Mouse (Mus musculus): ENCODE results near the gene Nav2. TPM values are rescaled to one million over a fixed set of nuclear protein-coding genes. Genes with fewer than 3 reads are reported as not detected.

Gene Nav2
- total and polyA plus RNA-seq, 3 experiments, result 2.0 to 2.7 TPM; not detected in 1

- no peak for TF ChIP-seq SMC3 (IDR thresholded peaks at IDR 0.05; ENCODE audit: low read depth, low read length)
- no peak for TF ChIP-seq MAX (IDR thresholded peaks at IDR 0.05; ENCODE audit: low read length)
- no peak for TF ChIP-seq ZC3H11A (IDR thresholded peaks at IDR 0.05; ENCODE audit: low read depth, low read length)
- TF ChIP-seq RAD21 (IDR thresholded peaks at IDR 0.05; ENCODE audit: low read depth, low read length), result no peak
- no peak for TF ChIP-seq TAL1 (IDR thresholded peaks at IDR 0.05; ENCODE audit: low read length)
- TF ChIP-seq SIN3A (IDR thresholded peaks at IDR 0.05; ENCODE audit: low read length), result no peak
- no peak for TF ChIP-seq JUND (IDR thresholded peaks at IDR 0.05; ENCODE audit: low read depth, low read length)
- no peak for TF ChIP-seq MAZ (IDR thresholded peaks at IDR 0.05; ENCODE audit: low read depth, low read length)
- TF ChIP-seq ZNF384 (IDR thresholded peaks at IDR 0.05; ENCODE audit: low read depth, low read length), result no peak
- TF ChIP-seq NRF1 (IDR thresholded peaks at IDR 0.05; ENCODE audit: insufficient read depth, low read depth, low read length, poor library complexity, severe bottlenecking), result no peak
- no peak for TF ChIP-seq HCFC1 (IDR thresholded peaks at IDR 0.05; ENCODE audit: low read depth, low read length)
- TF ChIP-seq CTCF (IDR thresholded peaks at IDR 0.05 in 2 of 3, conservative IDR thresholded peaks at IDR 0.05 in 1 of 3; ENCODE audit: control insufficient read depth in 1 of 3, insufficient read depth in 1 of 3, low read depth in 2 of 3, low read length in 3 of 3, poor library complexity in 1 of 3, severe bottlenecking in 1 of 3), result no peak
- TF ChIP-seq GABPA (IDR thresholded peaks at IDR 0.05; ENCODE audit: low read depth, low read length), result no peak
- TF ChIP-seq MXI1 (IDR thresholded peaks at IDR 0.05; ENCODE audit: low read depth, low read length), result no peak
- TF ChIP-seq USF1 (IDR thresholded peaks at IDR 0.05; ENCODE audit: low read depth, low read length), result no peak
- H3K27me3 ChIP-seq (ENCODE audit: control insufficient read depth in 1 of 2, insufficient read depth in 2 of 2, low read length in 2 of 2), result peaks cover 0 to 2% of the 10 kb centered on the region in 2 experiments; a peak in 1 of 4 replicates
- H3K9me3 ChIP-seq (replicated peaks; ENCODE audit: insufficient read depth, low read length), result no peaks in the 10 kb centered on the region
- no peaks in the 10 kb centered on the region for H3K36me3 ChIP-seq (ENCODE audit: control insufficient read depth in 1 of 2, insufficient read depth in 2 of 2, low read length in 2 of 2)
- H3K27ac ChIP-seq (ENCODE audit: control insufficient read depth, low read depth, low read length), result no peak overlapping the region
- H3K4me1 ChIP-seq (ENCODE audit: control insufficient read depth in 1 of 2, insufficient read depth in 2 of 2, low read length in 2 of 2), result no peaks in the 10 kb centered on the region
- H3K79me2 ChIP-seq (ENCODE audit: control insufficient read depth, insufficient read depth, low read length, poor library complexity), result no peaks in the 10 kb centered on the region
- H3K9ac ChIP-seq (ENCODE audit: control insufficient read depth, low read depth, low read length, poor library complexity, severe bottlenecking), result no peak overlapping the region
- DNase-seq (ENCODE audit: low read depth, low spot score), result no peak
- no peak overlapping the region for H3K4me3 ChIP-seq (ENCODE audit: control insufficient read depth in 1 of 2, insufficient read depth in 1 of 2, low read depth in 2 of 2, low read length in 2 of 2)
These were observed 106.0 kb downstream of the Nav2 start for GRCm38 (mm10) chr7:49014480-49014879.

DNA sequence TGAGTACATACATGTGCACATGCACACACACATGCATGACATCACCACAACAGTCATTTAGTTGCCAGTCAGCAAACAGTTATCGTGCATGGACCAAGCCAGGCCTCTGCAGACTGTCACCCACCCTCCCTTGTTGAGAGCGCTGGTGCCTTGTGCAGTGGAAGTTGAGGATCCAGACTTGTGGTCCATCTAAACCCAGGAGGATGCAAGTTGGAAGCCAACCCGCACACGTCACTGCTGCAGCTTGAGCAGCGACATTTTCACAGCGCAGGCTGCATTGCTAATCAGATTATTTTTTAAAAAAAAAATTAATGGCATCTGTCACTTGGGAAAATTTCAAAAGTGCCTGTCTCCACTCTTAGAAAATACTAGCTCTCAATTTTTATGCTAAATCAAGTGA lies 106.8 kb downstream of the Nav2 start:
- TF ChIP-seq SIN3A (IDR thresholded peaks at IDR 0.05; ENCODE audit: low read length) (no peak), TCF12 (IDR thresholded peaks at IDR 0.05; ENCODE audit: low read depth, low read length) (no peak), MYB (IDR thresholded peaks at IDR 0.05; ENCODE audit: low read depth, low read length) (no peak), ZKSCAN1 (IDR thresholded peaks at IDR 0.05; ENCODE audit: low read depth, low read length) (no peak), CHD1 (IDR thresholded peaks at IDR 0.05; ENCODE audit: low read depth, low read length) (no peak), ZC3H11A (IDR thresholded peaks at IDR 0.05; ENCODE audit: low read depth, low read length) (no peak), HCFC1 (IDR thresholded peaks at IDR 0.05; ENCODE audit: low read depth, low read length) (no peak), POLR2A (IDR thresholded peaks at IDR 0.05; ENCODE audit: control insufficient read depth in 1 of 2, insufficient read depth in 1 of 2, low read depth in 1 of 2, low read length in 2 of 2, poor library complexity in 1 of 2) (no peak)
- DNase-seq (ENCODE audit: low read depth, low spot score), result no peak
- Histone ChIP-seq H3K9ac (ENCODE audit: control insufficient read depth, low read depth, low read length, poor library complexity, severe bottlenecking) (no peak overlapping the region), H3K36me3 (ENCODE audit: control insufficient read depth in 1 of 2, insufficient read depth in 2 of 2, low read length in 2 of 2) (no peaks in the 10 kb centered on the region), H3K9me3 (replicated peaks; ENCODE audit: insufficient read depth, low read length) (no peaks in the 10 kb centered on the region), H3K79me2 (ENCODE audit: control insufficient read depth, insufficient read depth, low read length, poor library complexity) (no peaks in the 10 kb centered on the region), H3K27me3 (ENCODE audit: control insufficient read depth in 1 of 2, insufficient read depth in 2 of 2, low read length in 2 of 2) (no peaks in the 10 kb centered on the region; a peak in 1 of 4 replicates), H3K4me3 (ENCODE audit: control insufficient read depth in 1 of 2, insufficient read depth in 1 of 2, low read depth in 2 of 2, low read length in 2 of 2) (no peak overlapping the region), H3K27ac (ENCODE audit: control insufficient read depth, low read depth, low read length) (no peak overlapping the region), H3K4me1 (ENCODE audit: control insufficient read depth in 1 of 2, insufficient read depth in 2 of 2, low read length in 2 of 2) (no peaks in the 10 kb centered on the region)

Data from MEL (cell line).